Mouse (Mus musculus) limb, embryonic 11.5 days (tissue): ENCODE data around the gene Nxnl1. TPM values are rescaled to one million over a fixed set of nuclear protein-coding genes. Genes with fewer than 3 reads are reported as not detected.

Experiments
- ATAC-seq: fragments of 200-750 bp; cut with Nextera tagmentation; 2 replicates; pipeline ENCODE4 v1.8.0; 2017; ENCODE audit warnings: low read depth; ENCODE audit not compliant: insufficient number of reproducible peaks, low FRiP score, low TSS enrichment
- DNase-seq: peaks from one replicate; pipeline ENCODE4 v3.0.0-alpha.2; 2015; ENCODE audit warnings: low spot score
- H3K27ac ChIP-seq: fragments of 300-500 bp; sonication (generic); replicated peaks from 2 replicates; pipeline ENCODE4 v1.5.1; 2014; ENCODE audit warnings: low read depth, mild to moderate bottlenecking, low read length
- H3K27me3 ChIP-seq: fragments of 300-500 bp; sonication (generic); 2 replicates; pipeline ENCODE4 v1.6.1; 2014; ENCODE audit warnings: mild to moderate bottlenecking, low read length, mixed read lengths; ENCODE audit not compliant: control insufficient read depth, insufficient read depth
- H3K36me3 ChIP-seq: fragments of 300-500 bp; sonication (generic); 2 replicates; pipeline ENCODE4 v1.6.1; 2014; ENCODE audit warnings: mild to moderate bottlenecking, low read length, moderate library complexity, mixed read lengths; ENCODE audit not compliant: control insufficient read depth, insufficient read depth
- H3K4me1 ChIP-seq: fragments of 300-500 bp; sonication (generic); 2 replicates; pipeline ENCODE4 v1.6.1; 2014; ENCODE audit warnings: low read length, mixed read lengths; ENCODE audit not compliant: control insufficient read depth, insufficient read depth
- H3K4me2 ChIP-seq: fragments of 300-500 bp; sonication (generic); 2 replicates; pipeline ENCODE4 v1.6.1; 2014; ENCODE audit warnings: low read depth, mild to moderate bottlenecking, moderate library complexity; ENCODE audit not compliant: severe bottlenecking
- H3K4me3 ChIP-seq: fragments of 300-500 bp; sonication (generic); 2 replicates; pipeline ENCODE4 v1.5.1; 2014; ENCODE audit warnings: low read depth, low read length
- H3K9ac ChIP-seq: fragments of 300-500 bp; sonication (generic); 2 replicates; pipeline ENCODE4 v1.6.1; 2014; ENCODE audit warnings: mild to moderate bottlenecking, low read length
- H3K9me3 ChIP-seq: fragments of 300-500 bp; sonication (generic); 2 replicates; pipeline ENCODE4 v1.6.1; 2016; ENCODE audit warnings: low read length; ENCODE audit not compliant: control insufficient read depth
- WGBS: fragments of 180-500 bp; shearing (Covaris S2); extraction: QIAGEN DNeasy Blood & Tissue Kit; methylation state at CpG from one replicate; pipeline ENCODE4 v1.1.7; 2014; 5-methylcytosine and 5-hydroxymethylcytosine counted together
- polyA plus RNA-seq: library from polyadenylated mRNA; unstranded; fragments of >200 nt; fragmentation: Nextera tagmentation; extraction: Ambion mirVana; gene quantifications from 2 replicates; pipeline ENCODE4 v1.2.1, GENCODE M21; 2014

Gene Nxnl1
- polyA plus RNA-seq, 1 experiment from 2014 or later, result not detected

DNA sequence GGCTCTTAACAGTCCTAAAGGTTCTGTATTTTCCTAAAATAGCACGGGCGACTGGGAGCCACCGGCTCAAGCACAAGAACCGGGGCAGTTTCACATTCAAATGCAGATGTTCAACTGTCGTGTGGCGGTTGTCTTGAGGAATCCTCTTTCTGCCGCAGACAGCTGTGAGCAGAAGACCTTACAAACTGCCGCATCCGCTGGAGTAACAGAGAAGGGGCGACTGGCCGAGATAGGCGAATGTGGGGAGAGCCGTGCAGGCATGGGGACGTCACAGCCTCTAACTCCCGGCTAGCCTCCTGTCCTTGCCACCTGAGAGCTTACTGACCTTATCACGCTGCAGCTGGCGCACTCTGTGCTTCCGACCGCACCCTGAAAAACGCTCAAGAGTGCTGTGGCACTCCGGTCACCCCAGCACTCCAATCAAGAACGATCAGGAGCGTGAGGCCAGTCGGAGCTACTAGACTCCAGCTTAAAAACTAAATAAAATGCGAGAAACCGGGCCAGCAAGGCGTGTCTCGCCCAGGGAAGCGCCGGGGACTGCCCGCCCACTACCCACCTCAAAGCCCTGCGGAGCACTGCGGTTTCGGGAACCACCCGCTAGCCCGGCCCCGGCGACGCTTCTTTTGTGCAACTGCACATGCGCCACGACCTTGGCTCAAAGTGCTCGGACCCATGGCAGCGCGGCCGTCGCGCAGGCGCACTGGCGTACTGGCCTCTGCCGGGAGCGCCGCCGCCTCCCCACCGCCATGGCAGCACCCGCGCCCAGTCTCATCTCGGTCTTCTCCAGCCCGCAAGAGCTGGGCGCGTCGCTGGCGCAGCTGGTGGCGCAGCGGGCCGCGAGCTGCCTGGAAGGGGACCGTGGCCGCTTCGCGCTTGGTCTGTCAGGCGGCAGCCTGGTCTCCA is 25.3 kb upstream of the Nxnl1 start, which contains the start of gene Pgls:
Gene Pgls, plus strand, starts transcription at position 706 of the 903 bp plus-strand sequence.
- ATAC-seq (peak; percentile 81), DNase-seq (peak; percentile 94)
- Histone ChIP-seq H3K4me3 (peak within 1 kb of the TSS; percentile 92), H3K36me3 (no peaks in the 10 kb centered on the region), H3K9me3 (no peaks in the 10 kb centered on the region), H3K4me1 (peaks cover 5% of the 10 kb centered on the region), H3K9ac (peak within 1 kb of the TSS; percentile 96), H3K4me2 (peak within 1 kb of the TSS; percentile 92), H3K27me3 (no peaks in the 10 kb centered on the region), H3K27ac (peak within 1 kb of the TSS; percentile 91)
- under 1% methylated on average over 68 of the region's 71 CpGs for WGBS

DNA sequence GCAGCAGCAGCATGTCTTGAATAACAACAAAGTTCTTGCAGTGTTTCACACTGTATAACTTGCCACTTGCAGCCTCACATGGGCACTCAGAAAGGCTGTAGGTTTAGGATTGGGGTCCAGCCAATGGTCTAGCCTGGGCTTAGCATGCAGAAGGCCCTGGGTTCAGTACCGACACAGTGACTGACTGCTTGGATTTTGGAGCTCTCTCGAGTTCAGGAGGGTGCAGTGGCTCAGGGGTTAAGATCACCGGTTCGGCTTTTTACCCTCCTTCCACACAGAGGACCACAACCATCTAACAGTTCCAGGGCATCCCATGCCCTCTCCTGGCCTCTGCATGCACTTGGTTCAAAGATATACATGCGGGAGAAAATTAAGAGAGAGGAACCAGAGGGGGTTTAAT is 24.6 kb upstream of the Nxnl1 start:
- Histone ChIP-seq H3K4me1 (peaks cover 5% of the 10 kb centered on the region), H3K4me2 (peak overlapping the region; percentile 92), H3K4me3 (peak overlapping the region; percentile 92), H3K9ac (peak overlapping the region; percentile 96), H3K27me3 (no peaks in the 10 kb centered on the region), H3K9me3 (no peaks in the 10 kb centered on the region), H3K36me3 (no peaks in the 10 kb centered on the region), H3K27ac (no peak overlapping the region)
- WGBS, result 36% methylated on average over 5 of the region's 5 CpGs
- ATAC-seq (no peak), DNase-seq (no peak)

DNA sequence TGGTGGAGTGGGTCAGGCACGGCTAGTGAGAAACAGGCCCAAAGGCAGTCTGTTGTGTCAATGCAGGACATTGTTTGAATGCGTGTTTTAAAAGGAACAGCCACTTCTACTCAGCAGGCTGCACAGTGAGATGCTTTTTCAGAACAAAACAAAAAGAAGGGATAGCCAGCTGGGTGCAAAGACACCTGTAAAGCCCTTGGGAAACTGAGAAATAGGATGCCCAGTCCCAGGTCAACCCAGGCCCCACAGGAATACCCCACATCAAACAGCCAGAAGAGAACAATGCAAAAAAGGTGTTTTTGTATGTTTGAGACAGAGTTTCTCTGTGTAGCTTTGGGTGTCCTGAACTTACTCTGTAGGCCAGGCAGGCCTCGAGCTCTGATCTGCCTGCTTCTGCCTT is 22.4 kb upstream of the Nxnl1 start:
- Histone ChIP-seq H3K4me3 (no peak overlapping the region), H3K36me3 (no peaks in the 10 kb centered on the region), H3K4me1 (peaks cover 5% of the 10 kb centered on the region), H3K9me3 (no peaks in the 10 kb centered on the region), H3K27ac (no peak overlapping the region), H3K9ac (no peak overlapping the region), H3K27me3 (no peaks in the 10 kb centered on the region), H3K4me2 (no peak overlapping the region)
- ATAC-seq (no peak), DNase-seq (no peak)
- 75% methylated on average over 3 of the region's 3 CpGs for WGBS

DNA sequence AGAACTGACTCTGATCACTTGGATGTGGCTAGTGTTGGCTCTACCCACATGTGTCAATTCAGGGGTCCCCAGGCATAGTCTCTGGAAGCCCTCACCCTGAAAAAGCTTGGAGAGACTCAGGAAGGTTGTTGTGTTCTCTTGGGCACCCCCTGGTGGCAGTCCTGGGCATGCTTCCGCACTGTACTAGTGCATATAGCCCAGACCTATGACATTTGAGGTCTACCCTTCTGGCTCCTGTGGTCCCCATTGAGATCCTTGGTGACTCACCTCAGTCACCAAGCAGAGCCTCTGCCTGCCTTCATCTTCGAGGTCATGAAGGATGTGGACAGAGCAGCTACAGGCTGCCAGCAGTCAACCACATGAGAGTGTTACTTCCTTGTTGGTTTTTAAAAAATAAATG is 20.5 kb upstream of the Nxnl1 start:
- Histone ChIP-seq H3K4me3 (no peak overlapping the region), H3K9me3 (no peaks in the 10 kb centered on the region), H3K4me2 (no peak overlapping the region), H3K36me3 (no peaks in the 10 kb centered on the region), H3K27me3 (no peaks in the 10 kb centered on the region), H3K4me1 (no peaks in the 10 kb centered on the region), H3K9ac (no peak overlapping the region), H3K27ac (no peak overlapping the region)
- 72% methylated on average over 2 of the region's 2 CpGs for WGBS
- ATAC-seq (no peak), DNase-seq (peak; percentile 67)

DNA sequence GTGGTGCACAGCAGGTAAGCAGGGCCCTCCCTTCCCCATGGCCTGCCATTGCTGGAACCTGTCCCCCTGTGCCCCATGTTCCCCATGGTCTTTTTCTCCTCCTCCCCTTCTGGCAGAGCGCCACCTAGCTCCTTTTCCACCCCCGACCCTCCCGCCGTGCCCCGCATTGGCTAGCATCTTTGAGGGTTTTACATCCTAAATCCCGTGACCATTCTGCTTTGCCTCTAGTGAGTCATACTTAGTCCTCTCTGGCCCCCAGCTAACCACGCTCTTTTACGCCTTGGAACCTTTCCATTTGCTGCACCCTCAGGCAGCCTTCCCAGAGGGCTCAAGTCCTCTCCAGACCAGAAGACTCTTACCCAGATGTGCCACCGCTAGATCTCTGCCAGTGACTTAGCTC is 13.8 kb upstream of the Nxnl1 start:
- H3K9ac ChIP-seq, result no peak overlapping the region
- ATAC-seq (no peak), DNase-seq (no peak)
- no peak overlapping the region for H3K27ac ChIP-seq
- H3K27me3 ChIP-seq, result no peaks in the 10 kb centered on the region
- H3K4me3 ChIP-seq, result no peak overlapping the region
- H3K36me3 ChIP-seq, result no peaks in the 10 kb centered on the region
- H3K9me3 ChIP-seq, result no peaks in the 10 kb centered on the region
- no peak overlapping the region for H3K4me2 ChIP-seq
- no peaks in the 10 kb centered on the region for H3K4me1 ChIP-seq
- 46% methylated on average over 9 of the region's 9 CpGs for WGBS

DNA sequence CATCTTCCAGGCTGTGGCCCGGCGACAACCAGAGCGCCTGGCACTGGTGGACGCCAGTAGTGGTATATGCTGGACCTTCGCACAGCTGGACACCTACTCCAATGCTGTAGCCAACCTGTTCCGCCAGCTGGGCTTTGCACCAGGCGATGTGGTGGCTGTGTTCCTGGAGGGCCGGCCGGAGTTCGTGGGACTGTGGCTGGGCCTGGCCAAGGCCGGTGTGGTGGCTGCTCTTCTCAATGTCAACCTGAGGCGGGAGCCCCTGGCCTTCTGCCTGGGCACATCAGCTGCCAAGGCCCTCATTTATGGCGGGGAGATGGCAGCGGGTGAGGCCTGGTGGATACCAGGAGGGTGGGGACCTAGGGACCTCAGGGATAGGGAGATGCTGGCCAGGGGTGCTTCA is 13.1 kb upstream of the Nxnl1 start:
- Histone ChIP-seq H3K27me3 (no peaks in the 10 kb centered on the region), H3K4me1 (no peaks in the 10 kb centered on the region), H3K4me2 (no peak overlapping the region), H3K4me3 (no peak overlapping the region), H3K36me3 (no peaks in the 10 kb centered on the region), H3K9me3 (no peaks in the 10 kb centered on the region), H3K9ac (no peak overlapping the region), H3K27ac (no peak overlapping the region)
- DNase-seq (no peak), ATAC-seq (no peak)
- WGBS, result 90% methylated on average over 14 of the region's 14 CpGs

DNA sequence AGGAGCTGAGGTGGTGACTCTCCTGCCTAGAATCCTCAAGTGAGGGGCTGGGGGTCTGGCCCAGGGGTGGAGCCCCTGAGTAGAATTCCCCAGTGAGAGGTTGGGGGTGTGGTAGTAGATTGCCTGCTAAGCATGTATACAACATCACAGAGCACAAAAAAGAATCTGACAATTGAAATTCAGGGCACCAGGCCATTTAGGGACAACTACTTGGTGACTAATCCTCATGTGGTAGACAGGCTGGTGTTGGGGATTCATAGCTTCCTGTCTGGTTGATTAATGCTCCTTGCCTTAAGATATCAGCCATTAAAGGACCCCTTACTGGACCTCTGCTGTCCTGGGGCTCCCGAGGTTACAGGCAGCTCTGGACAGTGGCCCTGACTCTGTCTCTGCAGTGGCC is 12.6 kb upstream of the Nxnl1 start:
- H3K27me3 ChIP-seq, result no peaks in the 10 kb centered on the region
- no peaks in the 10 kb centered on the region for H3K36me3 ChIP-seq
- ATAC-seq, result no peak
- H3K4me2 ChIP-seq, result no peak overlapping the region
- H3K9me3 ChIP-seq, result no peaks in the 10 kb centered on the region
- no peak overlapping the region for H3K9ac ChIP-seq
- no peaks in the 10 kb centered on the region for H3K4me1 ChIP-seq
- H3K27ac ChIP-seq, result no peak overlapping the region
- DNase-seq, result no peak
- no peak overlapping the region for H3K4me3 ChIP-seq
- WGBS, result 61% methylated on average over 1 of the region's 1 CpGs

DNA sequence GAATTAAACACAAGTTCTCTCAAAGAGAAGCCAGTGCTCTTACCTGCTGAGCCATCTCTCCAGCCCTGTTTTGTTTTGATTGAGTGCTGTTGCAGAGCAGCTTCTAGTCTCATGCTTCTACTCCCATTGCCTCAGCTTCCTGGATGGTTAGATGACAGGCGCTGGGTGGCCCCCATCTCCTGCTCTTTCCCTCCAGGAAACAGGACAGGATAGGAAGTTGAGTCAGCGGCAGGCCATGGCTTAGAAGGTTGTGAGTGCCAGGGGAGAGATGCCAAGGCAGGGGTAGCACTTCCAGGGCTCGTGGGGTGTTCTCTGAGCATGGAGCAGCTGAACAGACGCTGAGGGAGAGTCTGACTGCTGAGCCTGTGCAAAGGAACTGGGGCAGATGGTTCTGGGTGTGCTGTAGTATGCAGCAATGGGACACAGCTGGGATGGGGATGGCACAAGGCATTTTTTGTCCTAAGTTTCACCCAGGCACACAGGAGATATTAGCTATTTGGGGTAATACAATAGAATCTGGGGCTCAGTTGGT is 11.5 kb upstream of the Nxnl1 start:
- H3K4me1 ChIP-seq, result no peaks in the 10 kb centered on the region
- ATAC-seq (no peak), DNase-seq (no peak)
- H3K27me3 ChIP-seq, result no peaks in the 10 kb centered on the region
- H3K27ac ChIP-seq, result no peak overlapping the region
- no peak overlapping the region for H3K4me2 ChIP-seq
- 80% methylated on average over 4 of the region's 4 CpGs for WGBS
- H3K9ac ChIP-seq, result no peak overlapping the region
- H3K9me3 ChIP-seq, result no peaks in the 10 kb centered on the region
- H3K4me3 ChIP-seq, result no peak overlapping the region
- H3K36me3 ChIP-seq, result no peaks in the 10 kb centered on the region
